Mouse (Mus musculus): ENCODE results near the gene Magi1. TPM values are rescaled to one million over a fixed set of nuclear protein-coding genes. Genes with fewer than 3 reads are reported as not detected.

The Magi1 gene
- total and polyA plus RNA-seq, 3 experiments: not detected

GRCm38 (mm10) chr6:94139952-94140414 lies 143.7 kb downstream of the Magi1 start:
- Histone ChIP-seq H3K4me3 (replicated peaks in 1 of 3; ENCODE audit: low read depth in 2 of 3, low read length in 2 of 3, poor library complexity in 1 of 3) (no peak overlapping the region), H3K9ac (ENCODE audit: insufficient read depth, low read depth) (no peak overlapping the region), H3K27me3 (replicated peaks) (no peaks in the 10 kb centered on the region), H3K4me2 (ENCODE audit: insufficient read depth, low read depth, poor library complexity, severe bottlenecking) (no peak overlapping the region), H3K79me2 (replicated peaks; ENCODE audit: control insufficient read depth, extremely low read depth, insufficient read depth, poor library complexity, severe bottlenecking) (no peaks in the 10 kb centered on the region), H3K4me1 (ENCODE audit: control insufficient read depth in 1 of 2, insufficient read depth in 2 of 2) (no peaks in the 10 kb centered on the region), H3K27ac (ENCODE audit: insufficient read depth, low read depth) (no peak overlapping the region), H3K36me3 (replicated peaks in 1 of 2; ENCODE audit: control insufficient read depth in 1 of 2, insufficient read depth in 1 of 2, low read length in 1 of 2) (no peaks in the 10 kb centered on the region), H3K9me3 (replicated peaks; ENCODE audit: low read length) (peaks cover 78% of the 10 kb centered on the region)
- dilution Hi-C loops (cut with MboI; ENCODE audit: extremely low pct_ligation_motif_present, extremely low pct_unique_long_range_greater_than_20kb, low sequenced_read_pairs): no loop called here
- DNase-seq (ENCODE audit: extremely low read depth): no peak
- TF ChIP-seq CTCF (conservative IDR thresholded peaks at IDR 0.05 in 1 of 2, IDR thresholded peaks at IDR 0.05 in 1 of 2; ENCODE audit: low read depth in 2 of 2, low read length in 2 of 2) (peak in 1 of 2 experiments; percentile 16; a peak in 1 of 4 replicates), TCF12 (IDR thresholded peaks at IDR 0.05; ENCODE audit: low read depth, low read length) (no peak)
- in situ Hi-C loops (cut with MboI; ENCODE audit: low pct_ligation_motif_present, low pct_unique_long_range_greater_than_20kb, low sequenced_read_pairs): no loop called here

DNA sequence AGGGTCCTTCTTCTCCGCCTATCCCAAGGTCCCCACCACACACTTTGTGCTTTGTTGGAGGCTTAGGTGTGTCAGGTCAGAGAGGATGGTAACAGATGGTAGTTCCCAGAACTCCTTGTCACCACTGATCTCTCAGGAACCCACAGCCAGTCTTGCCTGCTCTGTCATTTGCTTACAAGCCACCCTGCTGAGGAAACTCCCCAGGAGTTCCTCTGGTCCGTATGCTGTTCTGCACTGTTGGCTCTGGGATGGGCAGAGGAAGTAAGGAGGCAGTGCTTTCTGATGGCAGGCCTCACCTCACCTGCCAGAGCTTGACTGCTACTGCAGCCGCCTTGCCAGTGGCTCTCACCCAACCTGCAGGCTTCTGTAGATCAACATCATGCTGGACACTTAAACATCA lies 147.0 kb downstream of the Magi1 start:
- Histone ChIP-seq H3K4me3 (replicated peaks in 1 of 3; ENCODE audit: low read depth in 2 of 3, low read length in 2 of 3, poor library complexity in 1 of 3) (no peak overlapping the region), H3K36me3 (replicated peaks in 1 of 2; ENCODE audit: control insufficient read depth in 1 of 2, insufficient read depth in 1 of 2, low read length in 1 of 2) (no peaks in the 10 kb centered on the region), H3K79me2 (replicated peaks; ENCODE audit: control insufficient read depth, extremely low read depth, insufficient read depth, poor library complexity, severe bottlenecking) (no peaks in the 10 kb centered on the region), H3K27ac (ENCODE audit: insufficient read depth, low read depth) (no peak overlapping the region), H3K4me2 (ENCODE audit: insufficient read depth, low read depth, poor library complexity, severe bottlenecking) (no peak overlapping the region), H3K27me3 (replicated peaks) (no peaks in the 10 kb centered on the region), H3K4me1 (ENCODE audit: control insufficient read depth in 1 of 2, insufficient read depth in 2 of 2) (no peaks in the 10 kb centered on the region), H3K9ac (ENCODE audit: insufficient read depth, low read depth) (no peak overlapping the region), H3K9me3 (replicated peaks; ENCODE audit: low read length) (peaks cover 77% of the 10 kb centered on the region)
- no peak for DNase-seq (ENCODE audit: extremely low read depth)
- TF ChIP-seq SIN3A (IDR thresholded peaks at IDR 0.05; ENCODE audit: low read length) (no peak), ZKSCAN1 (IDR thresholded peaks at IDR 0.05; ENCODE audit: borderline replicate concordance, low read depth, low read length) (no peak), TCF12 (IDR thresholded peaks at IDR 0.05; ENCODE audit: low read depth, low read length) (no peak), MEF2A (IDR thresholded peaks at IDR 0.05; ENCODE audit: borderline replicate concordance, low read depth, low read length) (no peak), CHD1 (IDR thresholded peaks at IDR 0.05; ENCODE audit: low read depth, low read length) (no peak), GABPA (IDR thresholded peaks at IDR 0.05; ENCODE audit: insufficient replicate concordance, low read depth, low read length) (no peak), ETS1 (conservative IDR thresholded peaks at IDR 0.05; ENCODE audit: low read depth, low read length) (no peak), MXI1 (IDR thresholded peaks at IDR 0.05; ENCODE audit: low read depth, low read length) (no peak), NRF1 (IDR thresholded peaks at IDR 0.05; ENCODE audit: low read depth, low read length) (no peak), POLR2A (IDR thresholded peaks at IDR 0.05; ENCODE audit: low read depth, low read length) (no peak), BHLHE40 (IDR thresholded peaks at IDR 0.05; ENCODE audit: low read depth, low read length) (no peak), RAD21 (IDR thresholded peaks at IDR 0.05; ENCODE audit: low read depth, low read length) (no peak), POLR2AphosphoS2 (IDR thresholded peaks at IDR 0.05; ENCODE audit: low read depth, low read length) (no peak), E2F4 (IDR thresholded peaks at IDR 0.05; ENCODE audit: insufficient replicate concordance, low read depth, low read length) (no peak)
- dilution Hi-C loops (cut with MboI; ENCODE audit: extremely low pct_ligation_motif_present, extremely low pct_unique_long_range_greater_than_20kb, low sequenced_read_pairs): no loop called here
- in situ Hi-C loops (cut with MboI; ENCODE audit: low pct_ligation_motif_present, low pct_unique_long_range_greater_than_20kb, low sequenced_read_pairs): no loop called here

All from CH12.LX (cell line).